Mouse (Mus musculus): ENCODE measurements around the gene Myl3. TPM values are rescaled to one million over a fixed set of nuclear protein-coding genes. Genes with fewer than 3 reads are reported as not detected.
A peak's percentile ranks its signal among the peaks of the same experiment; 100 is the strongest.

The Myl3 gene
- polyA plus RNA-seq, 1 experiment from 2014 or later: 19.8 TPM

- Histone ChIP-seq H3K4me3 (no peak overlapping the region), H3K9me3 (no peaks in the 10 kb centered on the region), H3K27ac (no peak overlapping the region), H3K27me3 (peaks cover 41% of the 10 kb centered on the region), H3K9ac (no peak overlapping the region), H3K36me3 (no peaks in the 10 kb centered on the region), H3K4me2 (no peak overlapping the region), H3K4me1 (peaks cover 40% of the 10 kb centered on the region)
- ATAC-seq (ENCODE audit: borderline replicate concordance, extremely low read depth, low FRiP score, low TSS enrichment): no peak
- 45% methylated on average over 5 of the region's 5 CpGs for WGBS
These were observed 4.6 kb downstream of the Myl3 start for GRCm38 (mm10) chr9:110746238-110746637.

GRCm38 (mm10) chr9:110746961-110747360 lies 5.3 kb downstream of the Myl3 start, which contains the start of gene Pth1r:
Gene Pth1r, minus strand, starts transcription at chr9:110747145.
- WGBS: 38% methylated on average over 7 of the region's 7 CpGs
- no peak within 1 kb of the TSS for H3K9ac ChIP-seq
- H3K4me3 ChIP-seq: no peak within 1 kb of the TSS
- peaks cover 34% of the 10 kb centered on the region for H3K27me3 ChIP-seq
- H3K36me3 ChIP-seq: no peaks in the 10 kb centered on the region
- no peak for ATAC-seq (ENCODE audit: borderline replicate concordance, extremely low read depth, low FRiP score, low TSS enrichment)
- no peak within 1 kb of the TSS for H3K4me2 ChIP-seq
- H3K4me1 ChIP-seq: peaks cover 39% of the 10 kb centered on the region
- no peak within 1 kb of the TSS for H3K27ac ChIP-seq
- H3K9me3 ChIP-seq: no peaks in the 10 kb centered on the region

GRCm38 (mm10) chr9:110748451-110748850 lies 6.8 kb downstream of the Myl3 start:
- WGBS: 44% methylated on average over 2 of the region's 2 CpGs
- no peak for ATAC-seq (ENCODE audit: borderline replicate concordance, extremely low read depth, low FRiP score, low TSS enrichment)
- Histone ChIP-seq H3K4me1 (peaks cover 34% of the 10 kb centered on the region), H3K9me3 (no peaks in the 10 kb centered on the region), H3K4me3 (no peak overlapping the region), H3K27ac (no peak overlapping the region), H3K36me3 (no peaks in the 10 kb centered on the region), H3K4me2 (no peak overlapping the region), H3K9ac (no peak overlapping the region), H3K27me3 (peaks cover 24% of the 10 kb centered on the region)

- Histone ChIP-seq H3K9ac (no peak overlapping the region), H3K4me2 (no peak overlapping the region), H3K9me3 (no peaks in the 10 kb centered on the region), H3K27ac (peak overlapping the region; percentile 44), H3K4me1 (peaks cover 26% of the 10 kb centered on the region), H3K36me3 (no peaks in the 10 kb centered on the region), H3K27me3 (peaks cover 6% of the 10 kb centered on the region; the same call in 1 of the 2 replicates), H3K4me3 (no peak overlapping the region)
- WGBS: 18% methylated on average over 14 of the region's 14 CpGs
- ATAC-seq (ENCODE audit: borderline replicate concordance, extremely low read depth, low FRiP score, low TSS enrichment): peak; percentile 58; the same call in 1 of the 2 replicates
These were observed 8.9 kb downstream of the Myl3 start for GRCm38 (mm10) chr9:110750404-110751187.

- 58% methylated on average over 5 of the region's 5 CpGs for WGBS
- Histone ChIP-seq H3K9ac (no peak overlapping the region), H3K4me2 (no peak overlapping the region), H3K4me3 (no peak overlapping the region), H3K27ac (peak overlapping the region; percentile 44; the same call in 1 of the 2 replicates), H3K9me3 (no peaks in the 10 kb centered on the region), H3K36me3 (no peaks in the 10 kb centered on the region), H3K4me1 (peaks cover 25% of the 10 kb centered on the region), H3K27me3 (no peaks in the 10 kb centered on the region; the same call in 1 of the 2 replicates)
- ATAC-seq (ENCODE audit: borderline replicate concordance, extremely low read depth, low FRiP score, low TSS enrichment): no peak
These were observed 9.8 kb downstream of the Myl3 start for GRCm38 (mm10) chr9:110751412-110751811.

GRCm38 (mm10) chr9:110752917-110753435 lies 11.3 kb downstream of the Myl3 start:
- Histone ChIP-seq H3K9ac (no peak overlapping the region), H3K4me1 (peaks cover 20% of the 10 kb centered on the region), H3K4me3 (no peak overlapping the region), H3K27me3 (no peaks in the 10 kb centered on the region; the same call in 1 of the 2 replicates), H3K36me3 (no peaks in the 10 kb centered on the region), H3K4me2 (no peak overlapping the region), H3K27ac (no peak overlapping the region), H3K9me3 (no peaks in the 10 kb centered on the region)
- ATAC-seq (ENCODE audit: borderline replicate concordance, extremely low read depth, low FRiP score, low TSS enrichment): no peak
- 75% methylated on average over 4 of the region's 4 CpGs for WGBS

- WGBS: 80% methylated on average over 4 of the region's 4 CpGs
- H3K4me2 ChIP-seq: no peak overlapping the region
- H3K4me1 ChIP-seq: peaks cover 28% of the 10 kb centered on the region
- no peak overlapping the region for H3K9ac ChIP-seq
- no peaks in the 10 kb centered on the region for H3K9me3 ChIP-seq
- H3K27ac ChIP-seq: no peak overlapping the region
- H3K27me3 ChIP-seq: no peaks in the 10 kb centered on the region; the same call in 1 of the 2 replicates
- no peaks in the 10 kb centered on the region for H3K36me3 ChIP-seq
- H3K4me3 ChIP-seq: no peak overlapping the region
- no peak for ATAC-seq (ENCODE audit: borderline replicate concordance, extremely low read depth, low FRiP score, low TSS enrichment)
These were observed 12.1 kb downstream of the Myl3 start for GRCm38 (mm10) chr9:110753773-110754172.

GRCm38 (mm10) chr9:110757816-110758215 lies 16.2 kb downstream of the Myl3 start:
- Histone ChIP-seq H3K36me3 (no peaks in the 10 kb centered on the region), H3K4me3 (no peak overlapping the region), H3K4me1 (peaks cover 37% of the 10 kb centered on the region), H3K4me2 (no peak overlapping the region), H3K27ac (no peak overlapping the region), H3K9ac (no peak overlapping the region), H3K9me3 (no peaks in the 10 kb centered on the region), H3K27me3 (no peaks in the 10 kb centered on the region)
- ATAC-seq (ENCODE audit: borderline replicate concordance, extremely low read depth, low FRiP score, low TSS enrichment): no peak
- 81% methylated on average over 5 of the region's 5 CpGs for WGBS

GRCm38 (mm10) chr9:110758605-110759004 lies 16.9 kb downstream of the Myl3 start:
- peak; percentile 53; the same call in 1 of the 2 replicates for ATAC-seq (ENCODE audit: borderline replicate concordance, extremely low read depth, low FRiP score, low TSS enrichment)
- H3K36me3 ChIP-seq: no peaks in the 10 kb centered on the region

GRCm38 (mm10) chr9:110759265-110759664 lies 17.6 kb downstream of the Myl3 start:
- ATAC-seq (ENCODE audit: borderline replicate concordance, extremely low read depth, low FRiP score, low TSS enrichment): no peak
- Histone ChIP-seq H3K27me3 (no peaks in the 10 kb centered on the region), H3K4me2 (no peak overlapping the region), H3K36me3 (no peaks in the 10 kb centered on the region), H3K9ac (no peak overlapping the region), H3K27ac (no peak overlapping the region), H3K9me3 (no peaks in the 10 kb centered on the region), H3K4me3 (no peak overlapping the region), H3K4me1 (peaks cover 47% of the 10 kb centered on the region)
- 44% methylated on average over 2 of the region's 2 CpGs for WGBS

More at GRCm38 (mm10) chr9:110758605-110759004, 16.9 kb downstream of the Myl3 start:
- no peaks in the 10 kb centered on the region for H3K27me3 ChIP-seq
- H3K27ac ChIP-seq: no peak overlapping the region
- peaks cover 45% of the 10 kb centered on the region for H3K4me1 ChIP-seq
- H3K4me2 ChIP-seq: no peak overlapping the region
- H3K4me3 ChIP-seq: no peak overlapping the region
- no peak overlapping the region for H3K9ac ChIP-seq
- WGBS: 43% methylated on average over 8 of the region's 8 CpGs
- H3K9me3 ChIP-seq: no peaks in the 10 kb centered on the region

GRCm38 (mm10) chr9:110760886-110761285 lies 19.2 kb downstream of the Myl3 start:
- Histone ChIP-seq H3K4me2 (no peak overlapping the region), H3K4me1 (peaks cover 47% of the 10 kb centered on the region), H3K36me3 (no peaks in the 10 kb centered on the region), H3K27ac (peak overlapping the region; percentile 84), H3K27me3 (no peaks in the 10 kb centered on the region), H3K9ac (no peak overlapping the region), H3K4me3 (no peak overlapping the region), H3K9me3 (no peaks in the 10 kb centered on the region)
- 68% methylated on average over 8 of the region's 8 CpGs for WGBS
- ATAC-seq (ENCODE audit: borderline replicate concordance, extremely low read depth, low FRiP score, low TSS enrichment): no peak

- H3K9me3 ChIP-seq: no peaks in the 10 kb centered on the region
- WGBS: 38% methylated on average over 10 of the region's 10 CpGs
- no peak overlapping the region for H3K9ac ChIP-seq
- H3K36me3 ChIP-seq: no peaks in the 10 kb centered on the region
- H3K27me3 ChIP-seq: no peaks in the 10 kb centered on the region
- H3K4me2 ChIP-seq: no peak overlapping the region
- H3K4me1 ChIP-seq: peaks cover 46% of the 10 kb centered on the region
- H3K4me3 ChIP-seq: no peak overlapping the region
- peak; percentile 87 for ATAC-seq (ENCODE audit: borderline replicate concordance, extremely low read depth, low FRiP score, low TSS enrichment)
- H3K27ac ChIP-seq: peak overlapping the region; percentile 84
These were observed 21.1 kb downstream of the Myl3 start for GRCm38 (mm10) chr9:110762763-110763162.

All from lung, embryonic 15.5 days (tissue).